Mouse (Mus musculus): ENCODE measurements around the gene Fbxo6. TPM values are rescaled to one million over a fixed set of nuclear protein-coding genes. Genes with fewer than 3 reads are reported as not detected.
"Not testable (repeated sequence)": the region's sequence is repeated elsewhere in the genome, so short reads cannot be mapped to it uniquely, and the experiment has no call there.

The Fbxo6 gene
- polyA plus RNA-seq, 1 experiment: 34.0 TPM

- Histone ChIP-seq H3K4me1 (ENCODE audit: control insufficient read depth, insufficient read depth, low read length) (no peaks in the 10 kb centered on the region), H3K27ac (ENCODE audit: insufficient read depth, low read length) (no peak overlapping the region), H3K4me3 (replicated peaks; ENCODE audit: insufficient read depth, low read depth, low read length) (no peak overlapping the region), H3K27me3 (ENCODE audit: control insufficient read depth, insufficient read depth, low read length) (no peaks in the 10 kb centered on the region)
- no peak for DNase-seq
- no peak for TF ChIP-seq POLR2A (IDR thresholded peaks at IDR 0.05; ENCODE audit: borderline replicate concordance, insufficient read depth, low read length)
- TF ChIP-seq CTCF (IDR thresholded peaks at IDR 0.05; ENCODE audit: borderline replicate concordance, insufficient read depth, low read depth, low read length): no peak
- 88% methylated on average over 12 of the region's 12 CpGs for WGBS
These were observed 29.5 kb upstream of the Fbxo6 start for GRCm38 (mm10) chr4:148181483-148181882.

DNA sequence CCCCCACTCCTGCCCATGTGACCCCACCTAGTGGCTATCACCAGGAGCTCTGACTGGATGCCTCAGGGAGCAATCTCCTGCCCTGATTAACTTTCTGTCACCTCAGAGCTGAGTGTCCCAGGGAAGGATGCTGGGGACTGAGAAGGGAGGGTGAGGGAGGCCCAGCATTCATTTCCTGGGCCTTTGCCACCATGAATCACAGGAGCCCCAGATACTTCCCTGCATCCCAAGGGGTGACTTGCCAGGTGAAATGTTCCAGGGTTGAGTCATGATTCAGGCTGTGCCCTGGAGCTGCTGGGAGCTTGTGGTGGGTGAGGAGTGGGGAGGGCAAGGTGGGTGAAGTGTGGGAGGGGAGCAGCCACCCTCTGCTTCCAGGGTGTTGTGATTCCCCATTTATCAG lies 25.8 kb upstream of the Fbxo6 start:
- TF ChIP-seq CTCF (IDR thresholded peaks at IDR 0.05; ENCODE audit: borderline replicate concordance, insufficient read depth, low read depth, low read length) (no peak), POLR2A (IDR thresholded peaks at IDR 0.05; ENCODE audit: borderline replicate concordance, insufficient read depth, low read length) (no peak)
- Histone ChIP-seq H3K27me3 (ENCODE audit: control insufficient read depth, insufficient read depth, low read length) (peaks cover 1% of the 10 kb centered on the region; the same call in 1 of the 2 replicates), H3K4me3 (replicated peaks; ENCODE audit: insufficient read depth, low read depth, low read length) (no peak overlapping the region), H3K27ac (ENCODE audit: insufficient read depth, low read length) (no peak overlapping the region), H3K4me1 (ENCODE audit: control insufficient read depth, insufficient read depth, low read length) (no peaks in the 10 kb centered on the region)
- DNase-seq: no peak

GRCm38 (mm10) chr4:148176603-148177002 lies 24.7 kb upstream of the Fbxo6 start:
- DNase-seq; H3K27ac ChIP-seq (ENCODE audit: insufficient read depth, low read length): not testable (repeated sequence)
- WGBS: 87% methylated on average over 5 of the region's 6 CpGs

GRCm38 (mm10) chr4:148174495-148174862 lies 22.5 kb upstream of the Fbxo6 start:
- 13% methylated on average over 12 of the region's 12 CpGs for WGBS
- no peaks in the 10 kb centered on the region for H3K4me1 ChIP-seq (ENCODE audit: control insufficient read depth, insufficient read depth, low read length)
- H3K4me3 ChIP-seq (replicated peaks; ENCODE audit: insufficient read depth, low read depth, low read length): no peak overlapping the region
- peaks cover 1% of the 10 kb centered on the region; the same call in 1 of the 2 replicates for H3K27me3 ChIP-seq (ENCODE audit: control insufficient read depth, insufficient read depth, low read length)
- no peak for DNase-seq
- TF ChIP-seq POLR2A (IDR thresholded peaks at IDR 0.05; ENCODE audit: borderline replicate concordance, insufficient read depth, low read length) (no peak), CTCF (IDR thresholded peaks at IDR 0.05; ENCODE audit: borderline replicate concordance, insufficient read depth, low read depth, low read length) (no peak)
- no peak overlapping the region for H3K27ac ChIP-seq (ENCODE audit: insufficient read depth, low read length)

More at GRCm38 (mm10) chr4:148176603-148177002, 24.7 kb upstream of the Fbxo6 start:
- not testable (repeated sequence) for H3K27me3 ChIP-seq (ENCODE audit: control insufficient read depth, insufficient read depth, low read length); H3K4me1 ChIP-seq (ENCODE audit: control insufficient read depth, insufficient read depth, low read length); H3K4me3 ChIP-seq (replicated peaks; ENCODE audit: insufficient read depth, low read depth, low read length)

- no peak overlapping the region for H3K4me3 ChIP-seq (replicated peaks; ENCODE audit: insufficient read depth, low read depth, low read length)
- TF ChIP-seq CTCF (IDR thresholded peaks at IDR 0.05; ENCODE audit: borderline replicate concordance, insufficient read depth, low read depth, low read length): no peak
- no peak for TF ChIP-seq POLR2A (IDR thresholded peaks at IDR 0.05; ENCODE audit: borderline replicate concordance, insufficient read depth, low read length)
- DNase-seq: peak; percentile 68 to 81
- H3K27ac ChIP-seq (ENCODE audit: insufficient read depth, low read length): no peak overlapping the region
- peaks cover 1% of the 10 kb centered on the region; the same call in 1 of the 2 replicates for H3K27me3 ChIP-seq (ENCODE audit: control insufficient read depth, insufficient read depth, low read length)
- WGBS: 2% methylated on average over 30 of the region's 30 CpGs
- no peaks in the 10 kb centered on the region for H3K4me1 ChIP-seq (ENCODE audit: control insufficient read depth, insufficient read depth, low read length)
These were observed 22.0 kb upstream of the Fbxo6 start for GRCm38 (mm10) chr4:148173811-148174494.

DNA sequence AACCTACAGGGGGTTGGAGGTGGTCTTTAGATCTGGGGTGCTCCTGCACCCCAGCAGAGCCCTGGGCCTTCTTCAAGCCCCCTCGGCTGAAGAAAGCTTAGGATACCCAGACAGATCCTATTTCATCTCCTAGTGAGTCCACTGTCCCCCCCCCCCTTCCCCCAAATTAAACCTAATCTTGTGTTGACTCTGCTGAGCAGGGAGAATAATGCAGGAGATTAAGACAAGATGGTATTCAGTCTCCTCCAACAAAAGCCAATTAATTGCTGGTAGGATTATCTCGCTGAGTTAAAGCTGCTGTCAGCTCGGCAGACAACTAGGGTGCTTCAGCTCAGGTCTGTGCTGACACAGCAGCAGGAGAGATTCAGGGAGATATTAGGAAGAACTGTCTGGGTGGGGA lies 19.3 kb upstream of the Fbxo6 start:
- TF ChIP-seq CTCF (IDR thresholded peaks at IDR 0.05; ENCODE audit: borderline replicate concordance, insufficient read depth, low read depth, low read length) (no peak), POLR2A (IDR thresholded peaks at IDR 0.05; ENCODE audit: borderline replicate concordance, insufficient read depth, low read length) (no peak)
- Histone ChIP-seq H3K4me3 (replicated peaks; ENCODE audit: insufficient read depth, low read depth, low read length) (no peak overlapping the region), H3K27ac (ENCODE audit: insufficient read depth, low read length) (no peak overlapping the region), H3K27me3 (ENCODE audit: control insufficient read depth, insufficient read depth, low read length) (peaks cover 1% of the 10 kb centered on the region; the same call in 1 of the 2 replicates), H3K4me1 (ENCODE audit: control insufficient read depth, insufficient read depth, low read length) (no peaks in the 10 kb centered on the region)
- no peak for DNase-seq
- WGBS: 86% methylated on average over 3 of the region's 3 CpGs

- H3K27me3 ChIP-seq (ENCODE audit: control insufficient read depth, insufficient read depth, low read length): peaks cover 1% of the 10 kb centered on the region; the same call in 1 of the 2 replicates
- no peak for TF ChIP-seq POLR2A (IDR thresholded peaks at IDR 0.05; ENCODE audit: borderline replicate concordance, insufficient read depth, low read length)
- TF ChIP-seq CTCF (IDR thresholded peaks at IDR 0.05; ENCODE audit: borderline replicate concordance, insufficient read depth, low read depth, low read length): peak; percentile 98
- peak; percentile 54 to 69 for DNase-seq
- WGBS: 0% methylated on average over 2 of the region's 2 CpGs
- no peak overlapping the region for H3K4me3 ChIP-seq (replicated peaks; ENCODE audit: insufficient read depth, low read depth, low read length)
- no peaks in the 10 kb centered on the region for H3K4me1 ChIP-seq (ENCODE audit: control insufficient read depth, insufficient read depth, low read length)
- no peak overlapping the region for H3K27ac ChIP-seq (ENCODE audit: insufficient read depth, low read length)
These were observed 18.9 kb upstream of the Fbxo6 start for GRCm38 (mm10) chr4:148170842-148171241.

DNA sequence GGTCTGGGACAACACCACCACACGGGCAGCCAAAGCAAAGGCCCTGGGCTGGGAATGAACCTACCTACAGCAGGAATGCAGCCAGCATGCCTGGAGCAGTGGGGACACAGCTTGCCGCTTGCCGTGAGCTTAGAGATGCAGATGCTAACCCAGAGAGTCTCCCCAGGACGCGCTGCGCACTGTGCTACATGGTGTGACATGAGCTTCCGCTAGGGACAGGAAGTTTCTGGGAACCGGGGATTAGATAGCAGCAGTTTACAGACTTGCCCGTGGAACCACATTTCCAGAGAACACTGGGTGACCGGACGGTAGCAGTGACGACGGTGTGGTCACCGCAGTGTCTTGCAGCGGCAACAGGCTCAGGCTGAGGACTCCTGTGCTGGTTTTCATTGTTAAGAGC lies 17.6 kb upstream of the Fbxo6 start:
- WGBS: 46% methylated on average over 15 of the region's 15 CpGs
- Histone ChIP-seq H3K4me1 (ENCODE audit: control insufficient read depth, insufficient read depth, low read length) (no peaks in the 10 kb centered on the region), H3K27me3 (ENCODE audit: control insufficient read depth, insufficient read depth, low read length) (peaks cover 1% of the 10 kb centered on the region; the same call in 1 of the 2 replicates), H3K4me3 (replicated peaks; ENCODE audit: insufficient read depth, low read depth, low read length) (no peak overlapping the region), H3K27ac (ENCODE audit: insufficient read depth, low read length) (no peak overlapping the region)
- peak in 1 of 2 experiments; percentile 21 for DNase-seq
- TF ChIP-seq CTCF (IDR thresholded peaks at IDR 0.05; ENCODE audit: borderline replicate concordance, insufficient read depth, low read depth, low read length) (no peak), POLR2A (IDR thresholded peaks at IDR 0.05; ENCODE audit: borderline replicate concordance, insufficient read depth, low read length) (no peak)
